ENCODE assay signal across 20 mouse cellular contexts in the genomic region with DNA sequence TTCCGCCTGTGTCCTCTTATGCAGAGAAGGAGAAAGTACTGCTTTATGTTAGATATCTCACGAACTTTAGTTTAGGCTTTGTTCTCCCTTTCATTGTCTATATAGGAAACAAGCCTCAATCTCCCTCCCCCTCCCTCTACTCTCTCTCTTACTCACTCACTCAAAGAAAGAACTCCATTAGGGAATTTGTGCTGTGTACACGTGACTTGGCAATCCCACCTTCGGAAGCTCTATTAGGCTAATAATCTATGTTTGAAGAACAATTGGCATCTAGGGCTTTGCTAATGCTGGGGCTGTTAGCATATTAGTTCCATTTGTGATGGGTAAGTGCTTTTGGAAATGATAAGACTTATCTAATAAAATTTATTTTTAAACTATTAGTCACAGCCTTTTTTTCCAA.
DNase-seq lines count a peak whose midpoint lies in the region; ATAC-seq and TF ChIP-seq lines count a peak whose summit lies in the region.
"Had no signal": no experiment of that assay in that cellular context is flagged by ENCODE, and none has a peak within 500 bp of the region (broad histone marks: within the 10 kb centered on the region; RNA-seq: fewer than 3 reads in every experiment).

No protein-coding gene starts in this region.

- WGBS in forebrain, embryonic 16.5 days, result 29% methylated on average over 4 of the region's 4 CpGs
- 49% methylated on average over 4 of the region's 4 CpGs for WGBS in forebrain, embryonic 10.5 days
- WGBS in hindbrain, embryonic 15.5 days, result 47% methylated on average over 4 of the region's 4 CpGs
- whole genome bisulfite sequencing in hindbrain, embryonic 16.5 days, result 46% methylated on average over 4 of the region's 4 CpGs
- WGBS in midbrain, embryonic 16.5 days, result 45% methylated on average over 4 of the region's 4 CpGs
- 45% methylated on average over 4 of the region's 4 CpGs for WGBS in midbrain, postnatal 0 days
- 50% methylated on average over 4 of the region's 4 CpGs for WGBS in neural tube, embryonic 15.5 days

- no peak for DNase-seq in forebrain, embryonic 10.5 days (ENCODE audit: extremely low spot score, low spot score)
- DNase-seq in midbrain, postnatal 0 days (ENCODE audit: low spot score), result no peak
- DNase-seq: adrenal gland, postnatal 14 days; cerebellum, adult 18-20 months; cerebellum, adult 9-11 months; gastrocnemius, postnatal 14 days; heart, adult 2 months; heart, postnatal 14 days had no signal

- H3K36me3 ChIP-seq in forebrain, embryonic 16.5 days (ENCODE audit: control insufficient read depth, insufficient read depth), result no peaks in the 10 kb centered on the region
- H3K36me3 ChIP-seq in forebrain, embryonic 10.5 days (replicated peaks), result no peaks in the 10 kb centered on the region
- no peaks in the 10 kb centered on the region for H3K36me3 ChIP-seq in hindbrain, embryonic 15.5 days
- H3K36me3 ChIP-seq in hindbrain, embryonic 16.5 days (ENCODE audit: control insufficient read depth, insufficient read depth, low read length), result no peaks in the 10 kb centered on the region
- H3K36me3 ChIP-seq in midbrain, embryonic 16.5 days (ENCODE audit: control insufficient read depth, insufficient read depth, low read length), result no peaks in the 10 kb centered on the region
- H3K36me3 ChIP-seq in midbrain, postnatal 0 days (ENCODE audit: insufficient read depth, low read length), result no peaks in the 10 kb centered on the region
- no peaks in the 10 kb centered on the region for H3K36me3 ChIP-seq in neural tube, embryonic 15.5 days
- H3K36me3 ChIP-seq: embryonic facial prominence, embryonic 10.5 days; heart, embryonic 15.5 days had no signal

- no peaks in the 10 kb centered on the region for H3K9me3 ChIP-seq in forebrain, embryonic 16.5 days (ENCODE audit: control insufficient read depth, low read length)
- H3K9me3 ChIP-seq in forebrain, embryonic 10.5 days, result no peaks in the 10 kb centered on the region
- H3K9me3 ChIP-seq in hindbrain, embryonic 15.5 days, result no peaks in the 10 kb centered on the region
- H3K9me3 ChIP-seq in hindbrain, embryonic 16.5 days (ENCODE audit: control insufficient read depth, low read length), result no peaks in the 10 kb centered on the region
- no peaks in the 10 kb centered on the region for H3K9me3 ChIP-seq in midbrain, embryonic 16.5 days (replicated peaks; ENCODE audit: control insufficient read depth, low read length, poor library complexity, severe bottlenecking)
- H3K9me3 ChIP-seq in midbrain, postnatal 0 days (ENCODE audit: low read length), result no peaks in the 10 kb centered on the region
- H3K9me3 ChIP-seq in neural tube, embryonic 15.5 days (replicated peaks), result no peaks in the 10 kb centered on the region
- H3K9me3 ChIP-seq: embryonic facial prominence, embryonic 10.5 days; heart, embryonic 15.5 days had no signal

- H3K9ac ChIP-seq in forebrain, embryonic 16.5 days (replicated peaks; ENCODE audit: low read depth, low read length), result no peak overlapping the region
- H3K9ac ChIP-seq in hindbrain, embryonic 15.5 days, result no peak overlapping the region
- no peak overlapping the region for H3K9ac ChIP-seq in hindbrain, embryonic 16.5 days (ENCODE audit: low read depth, low read length)
- no peak overlapping the region for H3K9ac ChIP-seq in midbrain, embryonic 16.5 days (ENCODE audit: low read depth, low read length)
- no peak overlapping the region for H3K9ac ChIP-seq in midbrain, postnatal 0 days (replicated peaks; ENCODE audit: low read length, poor library complexity, severe bottlenecking)
- H3K9ac ChIP-seq in neural tube, embryonic 15.5 days (replicated peaks), result no peak overlapping the region
- H3K9ac ChIP-seq: heart, embryonic 15.5 days had no signal

- H3K4me1 ChIP-seq in forebrain, embryonic 16.5 days (replicated peaks; ENCODE audit: control insufficient read depth, insufficient read depth, low read length), result peaks cover 5% of the 10 kb centered on the region
- peaks cover 49% of the 10 kb centered on the region for H3K4me1 ChIP-seq in forebrain, embryonic 10.5 days
- peaks cover 29% of the 10 kb centered on the region for H3K4me1 ChIP-seq in hindbrain, embryonic 15.5 days (replicated peaks)
- H3K4me1 ChIP-seq in hindbrain, embryonic 16.5 days (ENCODE audit: control insufficient read depth, insufficient read depth, low read depth, low read length), result no peaks in the 10 kb centered on the region; the same call in 1 of the 2 replicates
- H3K4me1 ChIP-seq in midbrain, embryonic 16.5 days (ENCODE audit: control insufficient read depth, insufficient read depth, low read length), result peaks cover 37% of the 10 kb centered on the region
- peaks cover 10% of the 10 kb centered on the region; the same call in 1 of the 2 replicates for H3K4me1 ChIP-seq in midbrain, postnatal 0 days (ENCODE audit: insufficient read depth, low read length)
- H3K4me1 ChIP-seq in neural tube, embryonic 15.5 days, result peaks cover 56% of the 10 kb centered on the region

- no peaks in the 10 kb centered on the region for H3K27me3 ChIP-seq in forebrain, embryonic 16.5 days (replicated peaks; ENCODE audit: control insufficient read depth, insufficient read depth, low read length)
- H3K27me3 ChIP-seq in forebrain, embryonic 10.5 days (ENCODE audit: poor library complexity, severe bottlenecking), result no peaks in the 10 kb centered on the region; the same call in 1 of the 2 replicates
- no peaks in the 10 kb centered on the region for H3K27me3 ChIP-seq in hindbrain, embryonic 15.5 days
- no peaks in the 10 kb centered on the region for H3K27me3 ChIP-seq in hindbrain, embryonic 16.5 days (replicated peaks; ENCODE audit: control insufficient read depth, insufficient read depth, low read length)
- H3K27me3 ChIP-seq in midbrain, embryonic 16.5 days (ENCODE audit: control insufficient read depth, insufficient read depth, low read depth, low read length), result no peaks in the 10 kb centered on the region
- no peaks in the 10 kb centered on the region for H3K27me3 ChIP-seq in midbrain, postnatal 0 days (ENCODE audit: insufficient read depth, low read length)
- H3K27me3 ChIP-seq in neural tube, embryonic 15.5 days (replicated peaks), result no peaks in the 10 kb centered on the region
- H3K27me3 ChIP-seq: CH12.LX; heart, embryonic 15.5 days; Patski had no signal

- no peak for TF ChIP-seq CTCF in midbrain, postnatal 0 days (IDR thresholded peaks at IDR 0.05)

- no peak overlapping the region for H3K4me3 ChIP-seq in forebrain, embryonic 16.5 days (replicated peaks; ENCODE audit: low read length)
- no peak overlapping the region for H3K4me3 ChIP-seq in forebrain, embryonic 10.5 days
- H3K4me3 ChIP-seq in hindbrain, embryonic 15.5 days, result no peak overlapping the region
- H3K4me3 ChIP-seq in hindbrain, embryonic 16.5 days (ENCODE audit: low read length), result no peak overlapping the region
- H3K4me3 ChIP-seq in midbrain, embryonic 16.5 days (ENCODE audit: low read depth, low read length), result no peak overlapping the region
- no peak overlapping the region for H3K4me3 ChIP-seq in midbrain, postnatal 0 days (ENCODE audit: low read depth, low read length)
- H3K4me3 ChIP-seq in neural tube, embryonic 15.5 days (replicated peaks), result no peak overlapping the region
- H3K4me3 ChIP-seq: embryonic facial prominence, embryonic 10.5 days; heart, adult 2 months; heart, embryonic 15.5 days had no signal

- ATAC-seq in forebrain, embryonic 16.5 days, result peak; percentile 7; the same call in 1 of the 2 replicates
- ATAC-seq in hindbrain, embryonic 15.5 days (ENCODE audit: low FRiP score, low read depth), result no peak
- ATAC-seq in hindbrain, embryonic 16.5 days, result no peak
- no peak for ATAC-seq in midbrain, embryonic 16.5 days
- no peak for ATAC-seq in midbrain, postnatal 0 days (ENCODE audit: low FRiP score)
- 0 out of 2 replicates have a peak, but pooled peaks have one; percentile 30 for ATAC-seq in neural tube, embryonic 15.5 days (ENCODE audit: low FRiP score)
- ATAC-seq: activated CD4-positive, CD25-positive, alpha-beta regulatory T cell, adult 4 months; intestine, embryonic 16.5 days; Patski had no signal

- no peak overlapping the region for H3K27ac ChIP-seq in forebrain, embryonic 16.5 days (ENCODE audit: low read length)
- H3K27ac ChIP-seq in forebrain, embryonic 10.5 days, result no peak overlapping the region; the same call in 1 of the 2 replicates
- H3K27ac ChIP-seq in hindbrain, embryonic 15.5 days (replicated peaks), result peak overlapping the region; percentile 46; the same call in 1 of the 2 replicates
- no peak overlapping the region for H3K27ac ChIP-seq in hindbrain, embryonic 16.5 days (ENCODE audit: low read depth, low read length)
- H3K27ac ChIP-seq in midbrain, embryonic 16.5 days (ENCODE audit: low read length), result 0 out of 2 replicates have a peak overlapping the region, but pooled peaks have one; percentile 40
- H3K27ac ChIP-seq in midbrain, postnatal 0 days (ENCODE audit: low read depth, low read length), result no peak overlapping the region
- H3K27ac ChIP-seq in neural tube, embryonic 15.5 days (replicated peaks), result peak overlapping the region; percentile 70
- H3K27ac ChIP-seq: embryonic facial prominence, embryonic 10.5 days; heart, adult 2 months; heart, embryonic 15.5 days had no signal

- no peak overlapping the region for H3K4me2 ChIP-seq in forebrain, embryonic 16.5 days (ENCODE audit: low read length)
- H3K4me2 ChIP-seq in hindbrain, embryonic 15.5 days, result no peak overlapping the region
- H3K4me2 ChIP-seq in hindbrain, embryonic 16.5 days (ENCODE audit: low read length), result no peak overlapping the region
- no peak overlapping the region for H3K4me2 ChIP-seq in midbrain, embryonic 16.5 days (ENCODE audit: low read length)
- H3K4me2 ChIP-seq in midbrain, postnatal 0 days (ENCODE audit: low read depth, low read length, poor library complexity, severe bottlenecking), result no peak overlapping the region
- no peak overlapping the region for H3K4me2 ChIP-seq in neural tube, embryonic 15.5 days
- H3K4me2 ChIP-seq: heart, embryonic 11.5 days; heart, embryonic 15.5 days had no signal

Comparison
In these comparisons a context has a peak if more than half of its experiments do, and no peak if none do; other contexts are left out.
1. H3K27ac ChIP-seq: peak in hindbrain, embryonic 15.5 days (single experiment), midbrain, embryonic 16.5 days (single experiment) and neural tube, embryonic 15.5 days (single experiment); none in forebrain, embryonic 16.5 days (single experiment), forebrain, embryonic 10.5 days (single experiment), hindbrain, embryonic 16.5 days (single experiment) and midbrain, postnatal 0 days (single experiment).
2. ATAC-seq: peak in forebrain, embryonic 16.5 days (single experiment) and neural tube, embryonic 15.5 days (single experiment); none in hindbrain, embryonic 15.5 days (single experiment), hindbrain, embryonic 16.5 days (single experiment), midbrain, embryonic 16.5 days (single experiment) and midbrain, postnatal 0 days (single experiment).